Mouse (Mus musculus) Muller cell, postnatal 12 days (primary cell): ENCODE data around the gene Igsf21.
A peak's percentile ranks its signal among the peaks of the same experiment; 100 is the strongest.

Experiments
- DNase-seq: peaks from one replicate; pipeline ENCODE4 v3.0.0-alpha.2; 2015; ENCODE audit errors: inconsistent ontology term

Gene Igsf21

GRCm38 (mm10) chr4:140246180-140247005, at the start of gene Igsf21:
Gene Igsf21, minus strand, starts transcription at chr4:140246784.
- peak; percentile 54 for DNase-seq

- DNase-seq, result no peak
Measured at GRCm38 (mm10) chr4:140285726-140286316, 39.2 kb upstream of the Igsf21 start.

GRCm38 (mm10) chr4:140283398-140283797, 36.8 kb upstream of the Igsf21 start:
- DNase-seq, result peak; percentile 22

GRCm38 (mm10) chr4:140278269-140278668, 31.7 kb upstream of the Igsf21 start:
- DNase-seq, result no peak

GRCm38 (mm10) chr4:140271913-140272312, 25.3 kb upstream of the Igsf21 start:
- no peak for DNase-seq

GRCm38 (mm10) chr4:140270451-140270850, 23.9 kb upstream of the Igsf21 start:
- no peak for DNase-seq

GRCm38 (mm10) chr4:140269184-140269840, 22.7 kb upstream of the Igsf21 start:
- DNase-seq, result no peak

- DNase-seq, result no peak
Measured at GRCm38 (mm10) chr4:140267835-140268234, 21.3 kb upstream of the Igsf21 start.

GRCm38 (mm10) chr4:140267086-140267485, 20.5 kb upstream of the Igsf21 start:
- DNase-seq, result no peak

GRCm38 (mm10) chr4:140258968-140259367, 12.4 kb upstream of the Igsf21 start:
- peak; percentile 85 for DNase-seq

- no peak for DNase-seq
Measured at GRCm38 (mm10) chr4:140252369-140252768, 5.8 kb upstream of the Igsf21 start.

GRCm38 (mm10) chr4:140249011-140249744, 2.6 kb upstream of the Igsf21 start:
- DNase-seq, result no peak

GRCm38 (mm10) chr4:140248396-140248795, 1.8 kb upstream of the Igsf21 start:
- DNase-seq, result no peak

- DNase-seq, result no peak
Measured at GRCm38 (mm10) chr4:140247006-140248003, 721 bp upstream of the Igsf21 start.

- no peak for DNase-seq
Measured at GRCm38 (mm10) chr4:140245286-140246179, 1.1 kb downstream of the Igsf21 start.

GRCm38 (mm10) chr4:140244835-140245234, 1.7 kb downstream of the Igsf21 start:
- no peak for DNase-seq

GRCm38 (mm10) chr4:140244161-140244813, 2.3 kb downstream of the Igsf21 start:
- DNase-seq, result no peak

GRCm38 (mm10) chr4:140243231-140243630, 3.4 kb downstream of the Igsf21 start:
- DNase-seq, result no peak

- no peak for DNase-seq
Measured at GRCm38 (mm10) chr4:140242291-140242690, 4.3 kb downstream of the Igsf21 start.
